In genomic region chr7:27383233-27383632, GRCm38 (mm10) we compare ENCODE assay signal across 26 mouse cellular contexts. TPM values are rescaled to one million over a fixed set of nuclear protein-coding genes. Genes with fewer than 3 reads are reported as not detected.
DNase-seq lines count a peak whose midpoint lies in the region; ATAC-seq and TF ChIP-seq lines count a peak whose summit lies in the region.
"Had no signal": no experiment of that assay in that cellular context is flagged by ENCODE, and none has a peak within 500 bp of the region (broad histone marks: within the 10 kb centered on the region; RNA-seq: fewer than 3 reads in every experiment).

No protein-coding gene starts in this region.

- H3K27me3 ChIP-seq in liver, embryonic 14.5 days (ENCODE audit: control insufficient read depth, insufficient read depth, low read length): no peaks in the 10 kb centered on the region
- no peaks in the 10 kb centered on the region for H3K27me3 ChIP-seq in liver, postnatal 0 days (ENCODE audit: insufficient read depth, low read length)
- H3K27me3 ChIP-seq in forebrain, postnatal 0 days (ENCODE audit: insufficient read depth, low read length): peaks cover 6% of the 10 kb centered on the region

- H3K36me3 ChIP-seq in liver, embryonic 14.5 days (replicated peaks; ENCODE audit: control insufficient read depth, insufficient read depth, low read depth): no peaks in the 10 kb centered on the region
- H3K36me3 ChIP-seq in liver, postnatal 0 days (replicated peaks; ENCODE audit: insufficient read depth, low read length): no peaks in the 10 kb centered on the region
- H3K36me3 ChIP-seq in forebrain, postnatal 0 days (ENCODE audit: insufficient read depth): peaks cover 4% of the 10 kb centered on the region; the same call in 1 of the 2 replicates
- H3K36me3 ChIP-seq: embryonic facial prominence, embryonic 13.5 days; limb, embryonic 12.5 days; midbrain, embryonic 12.5 days had no signal

- peaks cover 5 to 11% of the 10 kb centered on the region in 2 experiments for H3K4me1 ChIP-seq in liver, embryonic 14.5 days (replicated peaks; ENCODE audit: control insufficient read depth in 2 of 2, insufficient read depth in 2 of 2, low read length in 1 of 2)
- H3K4me1 ChIP-seq in liver, postnatal 0 days (ENCODE audit: insufficient read depth): no peaks in the 10 kb centered on the region
- H3K4me1 ChIP-seq in forebrain, postnatal 0 days (ENCODE audit: insufficient read depth): no peaks in the 10 kb centered on the region
- H3K4me1 ChIP-seq: limb, embryonic 12.5 days; midbrain, embryonic 12.5 days had no signal

- ATAC-seq in liver, embryonic 14.5 days (ENCODE audit: insufficient read depth): no peak
- ATAC-seq in liver, postnatal 0 days: no peak
- ATAC-seq in megakaryocyte progenitor cell, adult 5-6 weeks (replicated peaks; ENCODE audit: poor library complexity): peak; percentile 52
- ATAC-seq in forebrain, postnatal 0 days: no peak
- ATAC-seq: CD4-positive, CD25-positive, alpha-beta regulatory T cell, adult 4 months; hindbrain, postnatal 0 days; intestine, postnatal 0 days had no signal

- H3K9ac ChIP-seq in liver, embryonic 14.5 days (replicated peaks): no peak overlapping the region
- no peak overlapping the region for H3K9ac ChIP-seq in liver, postnatal 0 days (replicated peaks)
- H3K9ac ChIP-seq in forebrain, postnatal 0 days: no peak overlapping the region
- H3K9ac ChIP-seq: embryonic facial prominence, embryonic 13.5 days; limb, embryonic 12.5 days; lung, embryonic 14.5 days; midbrain, embryonic 12.5 days had no signal

- no peak overlapping the region; the same call in 1 of the 2 replicates for H3K27ac ChIP-seq in liver, embryonic 14.5 days
- H3K27ac ChIP-seq in liver, postnatal 0 days (ENCODE audit: low read depth): no peak overlapping the region
- H3K27ac ChIP-seq in forebrain, postnatal 0 days (ENCODE audit: low read depth, low read length): no peak overlapping the region
- H3K27ac ChIP-seq: embryonic facial prominence, embryonic 13.5 days; gastrocnemius, adult 2 months; hindbrain, postnatal 0 days; limb, embryonic 12.5 days; midbrain, embryonic 12.5 days had no signal

- TF ChIP-seq EP300 in liver, embryonic 14.5 days (IDR thresholded peaks at IDR 0.05; ENCODE audit: low read depth): 0 out of 2 replicates have a peak, but pooled peaks have one; percentile 11
- no peak for TF ChIP-seq EP300 in liver, postnatal 0 days (IDR thresholded peaks at IDR 0.05; ENCODE audit: low read depth)

- H3K9me3 ChIP-seq in liver, embryonic 14.5 days (ENCODE audit: control insufficient read depth, low read length): no peaks in the 10 kb centered on the region
- no peaks in the 10 kb centered on the region for H3K9me3 ChIP-seq in liver, postnatal 0 days (ENCODE audit: low read length)
- no peaks in the 10 kb centered on the region for H3K9me3 ChIP-seq in forebrain, postnatal 0 days (ENCODE audit: low read length)
- H3K9me3 ChIP-seq: embryonic facial prominence, embryonic 13.5 days; limb, embryonic 12.5 days; midbrain, embryonic 12.5 days had no signal

- no peak for TF ChIP-seq CTCF in liver, embryonic 14.5 days (IDR thresholded peaks at IDR 0.05; ENCODE audit: low read depth)
- no peak for TF ChIP-seq CTCF in liver, postnatal 0 days (IDR thresholded peaks at IDR 0.05; ENCODE audit: low read depth)
- TF ChIP-seq CTCF in forebrain, postnatal 0 days (IDR thresholded peaks at IDR 0.05; ENCODE audit: low read depth): no peak

- H3K4me3 ChIP-seq in liver, embryonic 14.5 days (ENCODE audit: insufficient read depth in 1 of 2, low read depth in 2 of 2, low read length in 2 of 2): no peak overlapping the region
- no peak overlapping the region for H3K4me3 ChIP-seq in liver, postnatal 0 days (ENCODE audit: low read depth, low read length)
- no peak overlapping the region for H3K4me3 ChIP-seq in forebrain, postnatal 0 days (ENCODE audit: low read depth, low read length)
- H3K4me3 ChIP-seq: embryonic facial prominence, embryonic 13.5 days; gastrocnemius, adult 2 months; limb, embryonic 12.5 days; midbrain, embryonic 12.5 days had no signal

- peak in 2 of 3 experiments; percentile 37 to 44 for DNase-seq in liver, embryonic 14.5 days (ENCODE audit: low read depth in 3 of 3, low spot score in 3 of 3)
- DNase-seq in liver, postnatal 0 days: no peak
- DNase-seq in ES-CJ7 (ENCODE audit: low read depth, low spot score): peak; percentile 77
- peak; percentile 83 for DNase-seq in R1 (ENCODE audit: low read depth, low spot score)
- no peak for DNase-seq in forebrain, postnatal 0 days
- DNase-seq in cerebellum, postnatal 4 days (ENCODE audit: low spot score in 2 of 2): no peak
- DNase-seq: cerebellum, adult 9-11 months; gastrocnemius, adult 2 months; heart, postnatal 4 days; lung, embryonic 14.5 days; lung, postnatal 4 days; thymus, postnatal 14 days had no signal

- 0 out of 2 replicates have a peak overlapping the region, but pooled peaks have one; percentile 6 for H3K4me2 ChIP-seq in liver, embryonic 14.5 days (ENCODE audit: low read depth)
- H3K4me2 ChIP-seq in liver, postnatal 0 days (ENCODE audit: low read depth, low read length): no peak overlapping the region
- no peak overlapping the region for H3K4me2 ChIP-seq in forebrain, postnatal 0 days (ENCODE audit: low read depth)
- H3K4me2 ChIP-seq: embryonic facial prominence, embryonic 13.5 days; limb, embryonic 12.5 days; lung, embryonic 14.5 days; midbrain, embryonic 12.5 days had no signal

- WGBS in liver, embryonic 14.5 days (ENCODE audit: insufficient replicate concordance): 25% methylated on average over 1 of the region's 1 CpGs
- WGBS in liver, postnatal 0 days (ENCODE audit: insufficient replicate concordance): 67% methylated on average over 1 of the region's 1 CpGs
- whole genome bisulfite sequencing in forebrain, postnatal 0 days: 85% methylated on average over 1 of the region's 1 CpGs

RNA-seq across cellular contexts. Expression of gene Gm20479, which starts 26.0 kb away (rescaled TPM):
- 0.09 and 0.40 TPM in 2 replicates for polyA plus RNA-seq in liver, embryonic 14.5 days (2012; rRNA removed)
- polyA plus RNA-seq in liver, embryonic 14.5 days (2014; fragmentation: Nextera tagmentation; extraction: Ambion mirVana): not detected in 2 replicates
- polyA plus RNA-seq in liver, postnatal 0 days (2015; fragmentation: Nextera tagmentation; extraction: Ambion mirVana): 1.1 TPM in 1 of 2 replicates, not detected in the other
- not detected in 2 replicates for total RNA-seq in megakaryocyte progenitor cell, adult 5-6 weeks (2015)
- not detected in 2 replicates for total RNA-seq in megakaryocyte progenitor cell, adult 5-6 weeks (2017)
- not detected in 2 replicates for total RNA-seq in forebrain, postnatal 0 days (2014; rRNA removed)
- polyA plus RNA-seq in forebrain, postnatal 0 days (2015; fragmentation: Nextera tagmentation; extraction: Ambion mirVana): not detected in 2 replicates
- total RNA-seq: gastrocnemius, adult 2 months; hindbrain, postnatal 0 days; layer of hippocampus, postnatal 25 days; left cerebral cortex, postnatal 10 days; monocyte, adult 5-6 weeks had no signal
- polyA plus RNA-seq: CD4-positive, CD25-positive, alpha-beta regulatory T cell, adult 4 months; embryonic facial prominence, embryonic 13.5 days; gonadal fat pad, adult 2 months; heart, embryonic 14.5 days; hindbrain, postnatal 0 days; limb, embryonic 12.5 days; neural tube, embryonic 11.5 days; small intestine, adult 2 months had no signal

RNA-seq across cellular contexts. Expression of gene Shkbp1, which starts 27.4 kb away (rescaled TPM):
- polyA plus RNA-seq in liver, embryonic 14.5 days (2012; rRNA removed): 19.1 and 24.7 TPM in 2 replicates
- polyA plus RNA-seq in liver, embryonic 14.5 days (2014; fragmentation: Nextera tagmentation; extraction: Ambion mirVana): 11.8 and 15.1 TPM in 2 replicates
- 9.5 and 10.9 TPM in 2 replicates for polyA plus RNA-seq in liver, postnatal 0 days (2015; fragmentation: Nextera tagmentation; extraction: Ambion mirVana)
- total RNA-seq in megakaryocyte progenitor cell, adult 5-6 weeks (2015): 18.8 and 23.9 TPM in 2 replicates
- total RNA-seq in megakaryocyte progenitor cell, adult 5-6 weeks (2017): 10.7 and 11.0 TPM in 2 replicates
- 30.2 and 35.6 TPM in 2 replicates for total RNA-seq in forebrain, postnatal 0 days (2014; rRNA removed)
- 31.8 and 33.1 TPM in 2 replicates for polyA plus RNA-seq in forebrain, postnatal 0 days (2015; fragmentation: Nextera tagmentation; extraction: Ambion mirVana)

RNA-seq across cellular contexts. Expression of gene Ltbp4, which starts 45.7 kb away (rescaled TPM):
- polyA plus RNA-seq in liver, embryonic 14.5 days (2012; rRNA removed): 5.2 and 5.5 TPM in 2 replicates
- 2.5 and 3.0 TPM in 2 replicates for polyA plus RNA-seq in liver, embryonic 14.5 days (2014; fragmentation: Nextera tagmentation; extraction: Ambion mirVana)
- 7.2 and 9.2 TPM in 2 replicates for polyA plus RNA-seq in liver, postnatal 0 days (2015; fragmentation: Nextera tagmentation; extraction: Ambion mirVana)
- total RNA-seq in megakaryocyte progenitor cell, adult 5-6 weeks (2015): 0.05 TPM in 1 of 2 replicates, not detected in the other
- not detected in 2 replicates for total RNA-seq in megakaryocyte progenitor cell, adult 5-6 weeks (2017)
- 13.4 and 26.7 TPM in 2 replicates for total RNA-seq in forebrain, postnatal 0 days (2014; rRNA removed)
- polyA plus RNA-seq in forebrain, postnatal 0 days (2015; fragmentation: Nextera tagmentation; extraction: Ambion mirVana): 8.3 and 11.7 TPM in 2 replicates
- total RNA-seq: monocyte, adult 5-6 weeks had no signal

Comparison
In these comparisons a context has a peak if more than half of its experiments do, and no peak if none do; other contexts are left out.
1. DNase-seq: peak in liver, embryonic 14.5 days (2 of 3), ES-CJ7 (single experiment) and R1 (single experiment); none in liver, postnatal 0 days (single experiment), forebrain, postnatal 0 days (single experiment) and cerebellum, postnatal 4 days (0 of 2).